Mouse (Mus musculus) heart, adult 9 months (tissue): ENCODE data around the gene Tbcb.
A peak's percentile ranks its signal among the peaks of the same experiment; 100 is the strongest.
"Not testable (repeated sequence)": the region's sequence is repeated elsewhere in the genome, so short reads cannot be mapped to it uniquely, and the experiment has no call there.

Experiments
- DNase-seq, 2 experiments: peaks; one replicate each; pipeline ENCODE4 v3.0.0; 2022; ENCODE audit warnings: low spot score in 2 of 2

Tbcb gene

GRCm38 (mm10) chr7:30194101-30194831 lies 37.8 kb downstream of the Tbcb start:
- peak in 1 of 2 experiments; percentile 39 for DNase-seq

DNA sequence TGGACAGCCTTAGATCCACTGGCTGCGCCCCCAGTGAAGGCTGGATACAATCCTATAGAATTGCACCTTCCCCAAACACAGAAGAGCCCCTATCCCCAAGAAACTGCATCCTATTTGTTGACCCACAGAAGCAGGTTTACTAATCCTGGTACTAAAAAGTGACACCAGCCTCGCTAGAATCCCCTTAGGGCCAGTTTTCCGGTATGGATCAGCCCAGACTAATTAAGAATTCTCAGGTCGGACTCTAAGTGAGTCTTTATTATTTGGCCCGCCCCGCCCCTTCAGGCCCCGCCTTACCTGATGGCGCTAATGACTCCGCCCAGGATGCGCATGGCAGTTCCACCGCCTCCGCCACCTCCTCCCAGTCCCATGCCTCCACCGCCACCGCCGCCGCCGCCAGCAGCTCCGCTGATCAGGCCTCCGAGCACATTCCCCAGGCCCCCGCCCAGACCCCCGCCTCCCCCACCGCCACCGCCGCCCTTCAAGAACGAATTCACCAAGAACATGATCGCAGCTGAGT lies 38.4 kb downstream of the Tbcb start:
- DNase-seq: peak; percentile 81 to 83

DNA sequence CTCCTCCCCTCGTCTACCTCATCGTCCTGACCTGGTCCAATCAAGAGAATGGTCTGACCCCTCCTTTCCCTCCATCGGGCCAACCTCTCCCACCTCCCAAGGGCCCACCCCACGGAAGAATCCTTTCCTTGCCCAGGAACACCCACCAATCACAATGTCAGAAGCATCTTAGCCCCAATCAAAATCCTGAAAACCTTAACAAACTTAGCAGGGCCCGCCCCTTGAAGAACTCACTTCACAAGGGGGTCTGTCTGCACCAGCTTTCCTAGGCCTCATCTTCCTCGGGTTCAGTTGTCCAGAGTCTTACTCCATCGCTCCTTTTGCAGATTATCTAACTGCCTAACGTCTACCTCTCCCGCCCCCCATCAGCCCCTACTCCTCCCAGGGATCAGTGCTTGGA lies 39.1 kb downstream of the Tbcb start:
- DNase-seq: no peak

DNA sequence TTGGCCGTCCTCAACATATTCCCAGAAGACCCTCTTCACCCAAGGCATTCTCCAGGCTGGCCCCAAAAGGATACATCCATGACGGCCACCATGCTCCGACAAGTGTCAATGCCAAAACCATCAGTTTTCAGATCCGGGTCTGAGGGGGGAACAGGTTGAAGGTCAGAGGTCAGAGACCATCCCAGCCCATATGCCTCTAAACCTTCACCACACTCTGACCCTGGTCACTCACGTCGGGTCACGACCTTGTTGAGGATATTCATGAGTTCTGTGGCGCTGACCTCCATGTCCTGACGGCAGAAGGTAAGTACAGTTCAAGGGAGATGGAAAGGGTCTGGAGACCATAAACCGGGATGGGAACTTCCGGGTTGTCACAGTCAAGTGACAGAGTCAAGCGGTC lies 40.0 kb downstream of the Tbcb start:
- DNase-seq: no peak

GRCm38 (mm10) chr7:30189116-30189491 lies 43.0 kb downstream of the Tbcb start:
- no peak for DNase-seq

GRCm38 (mm10) chr7:30188344-30189115 lies 43.5 kb downstream of the Tbcb start:
- DNase-seq: no peak

DNA sequence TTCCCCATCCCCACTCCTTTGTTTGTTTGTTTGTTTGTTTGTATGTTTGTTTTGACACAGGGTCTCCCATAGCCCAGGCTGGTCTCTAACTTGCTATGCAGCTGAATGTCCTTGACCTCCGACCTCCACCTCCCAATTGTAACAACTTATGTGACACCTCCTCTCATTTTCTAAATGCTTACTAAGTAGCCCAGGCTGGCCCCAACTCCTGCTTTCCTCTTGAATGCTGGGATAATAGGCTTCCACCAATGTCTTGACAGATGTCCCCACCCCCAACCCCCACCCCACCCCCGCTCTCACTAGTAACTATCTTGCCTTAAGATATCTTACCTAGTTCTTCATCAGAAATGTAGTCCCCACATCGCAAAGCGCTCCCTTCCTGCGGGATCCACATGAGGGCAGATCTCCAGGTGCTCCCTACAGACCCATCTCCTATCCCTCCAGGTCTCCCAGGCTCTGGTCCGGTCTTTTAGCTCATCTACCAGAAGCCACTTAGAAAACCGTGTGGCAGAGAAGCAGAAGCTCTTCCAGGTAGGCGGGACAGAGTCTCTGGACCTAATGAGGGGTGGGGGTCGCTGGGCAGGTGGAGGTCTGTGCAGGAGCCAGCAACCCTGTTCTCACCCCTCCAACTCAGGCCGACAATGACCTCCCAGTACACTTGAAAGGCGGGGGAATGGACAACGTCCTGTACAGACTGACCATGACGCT lies 47.3 kb downstream of the Tbcb start:
- no peak for DNase-seq

DNA sequence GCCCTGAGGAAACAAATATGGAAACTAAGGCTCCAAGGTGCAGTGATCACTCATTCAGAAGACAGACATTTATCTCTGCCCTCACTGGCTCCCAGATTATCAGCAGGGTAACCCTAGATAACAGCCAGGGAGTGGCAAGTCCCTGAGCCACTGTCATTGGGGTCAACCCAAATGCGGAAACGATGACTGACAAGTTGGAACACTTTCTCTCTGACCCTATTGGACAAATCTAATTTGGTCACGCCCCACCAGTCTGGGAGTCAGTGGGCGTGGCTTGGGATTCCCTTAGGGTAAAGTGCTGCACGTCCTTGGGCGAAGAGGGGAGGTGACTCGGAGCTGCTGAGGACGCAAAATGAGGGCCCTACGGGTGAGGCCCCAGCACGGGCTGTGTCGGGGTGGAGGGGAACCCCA lies 48.2 kb downstream of the Tbcb start, which contains the start of gene Cox7a1:
Gene Cox7a1 (plus strand): TSS at position 266 of the 411 bp plus-strand sequence.
- DNase-seq: peak; percentile 96 to 97

DNA sequence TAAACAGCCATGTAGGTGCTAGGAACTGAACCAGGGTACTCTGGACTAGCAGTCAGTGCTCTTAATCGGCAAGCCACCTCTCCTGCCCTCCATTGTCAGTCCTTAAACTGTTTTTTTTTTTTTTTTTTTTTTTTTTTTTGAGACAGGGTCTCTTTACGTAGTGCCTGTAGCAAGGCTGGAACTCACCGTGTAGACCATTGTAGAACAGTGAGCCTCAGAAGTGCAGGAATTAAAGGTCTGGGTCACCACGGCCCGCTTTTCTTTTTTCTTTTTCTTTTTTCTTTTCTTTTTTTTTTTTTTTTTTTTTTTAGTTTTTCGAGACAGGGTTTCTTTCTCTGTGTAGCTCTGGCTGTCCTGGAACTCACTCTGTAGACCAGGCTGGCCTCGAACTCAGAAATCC lies 48.9 kb downstream of the Tbcb start:
- DNase-seq: not testable (repeated sequence)

DNA sequence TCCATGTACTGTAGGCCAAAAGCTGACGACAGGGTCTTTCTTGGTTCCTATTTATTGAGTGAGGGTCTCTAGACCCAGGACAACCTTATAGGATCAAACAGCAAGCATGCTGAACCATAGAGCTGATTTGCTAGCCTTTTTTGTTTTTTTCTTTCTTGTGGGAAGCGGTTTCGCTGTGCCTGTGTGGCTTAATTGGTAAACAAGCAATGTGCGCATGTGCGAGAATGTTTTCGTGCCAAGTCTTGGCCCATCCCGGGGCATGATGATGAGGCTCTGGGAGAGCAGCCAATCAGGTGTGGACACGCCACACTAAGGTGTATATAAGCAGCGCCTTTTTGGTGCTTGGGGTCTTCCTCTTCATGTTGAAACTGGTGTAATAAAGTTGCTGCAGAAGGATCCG lies 50.1 kb downstream of the Tbcb start:
- DNase-seq: not testable (repeated sequence)

DNA sequence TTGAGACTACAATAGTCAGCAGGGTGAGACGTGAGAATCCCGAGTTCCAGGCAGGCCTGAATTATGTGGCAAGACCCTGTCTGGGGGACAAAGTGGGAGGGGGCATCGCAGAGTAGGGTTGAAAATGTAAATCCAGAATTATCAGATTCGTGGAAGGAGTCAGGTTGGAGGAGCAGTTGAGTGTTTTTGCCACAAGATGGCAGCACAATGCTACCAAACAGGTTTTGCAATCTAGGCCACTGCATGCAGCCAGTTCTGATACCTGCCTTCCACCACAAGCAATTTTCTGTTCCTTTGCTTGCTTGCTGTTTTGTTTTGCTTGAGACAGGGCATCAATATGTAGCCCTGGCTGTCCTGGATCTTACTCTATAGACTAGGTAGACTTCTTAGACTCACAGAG lies 50.8 kb downstream of the Tbcb start:
- DNase-seq: peak; percentile 58 to 75

DNA sequence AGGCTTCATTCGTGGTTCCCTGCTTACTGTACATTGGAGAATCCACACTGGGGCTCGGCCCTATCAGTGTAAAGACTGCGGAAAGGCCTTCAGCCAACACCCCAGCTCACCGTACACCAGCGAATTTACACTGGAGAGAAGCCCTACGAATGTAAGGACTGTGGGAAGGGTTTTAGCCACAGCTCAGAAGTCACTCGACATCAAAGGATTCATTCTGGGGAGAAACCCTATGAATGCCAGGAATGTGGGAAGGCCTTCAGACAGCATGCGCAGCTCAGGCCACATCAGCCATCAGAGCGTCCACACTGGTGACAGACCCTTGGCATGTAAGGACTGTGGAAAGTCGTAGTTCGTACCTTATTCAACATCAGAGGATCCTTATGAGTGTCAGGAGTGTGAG lies 53.8 kb downstream of the Tbcb start:
- DNase-seq: no peak

GRCm38 (mm10) chr7:30176474-30176873 lies 55.6 kb downstream of the Tbcb start:
- no peak for DNase-seq
